Mouse (Mus musculus): ENCODE measurements at regions not wholly inside any gene's neighbourhood (a gene's known extent, or its start where the extent isn't known, plus 50 kb on each side); places are given as distances from the start of the nearest gene placed in this dataset.

DNA sequence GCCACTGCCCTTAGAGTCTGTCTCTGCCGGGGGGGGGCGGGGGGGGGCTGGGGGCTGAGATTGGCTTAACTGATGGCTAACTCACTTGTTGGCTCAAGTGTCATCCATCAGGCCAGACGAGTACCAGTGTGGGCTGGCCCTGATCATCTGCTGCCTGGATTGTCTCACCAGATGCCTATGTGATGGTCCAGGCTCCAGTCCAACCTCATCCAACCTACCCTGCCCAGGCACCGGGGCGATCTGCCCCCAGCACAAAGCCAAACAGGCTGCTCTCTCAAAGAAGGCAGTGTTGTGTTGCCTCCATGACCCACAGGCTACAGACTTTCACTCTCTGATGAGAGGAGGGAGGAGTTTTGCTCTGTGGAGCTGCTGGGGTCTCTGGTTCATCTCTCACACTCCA lies 215.7 kb upstream of the Sdk2 start:
- no peak for TF ChIP-seq CTCF (IDR thresholded peaks at IDR 0.05; ENCODE audit: insufficient read depth, low read depth, low read length)
- no peak for TF ChIP-seq POLR2A (IDR thresholded peaks at IDR 0.05; ENCODE audit: insufficient read depth, low read depth, low read length)
